ENCODE assay signal across 28 mouse cellular contexts in genomic region chr4:8284934-8285333, GRCm38 (mm10). TPM values are rescaled to one million over a fixed set of nuclear protein-coding genes. Genes with fewer than 3 reads are reported as not detected.
A peak's percentile ranks its signal among the peaks of the same experiment; 100 is the strongest.
DNase-seq lines count a peak whose midpoint lies in the region; ATAC-seq and TF ChIP-seq lines count a peak whose summit lies in the region.
"Had no signal": no experiment of that assay in that cellular context is flagged by ENCODE, and none has a peak within 500 bp of the region (broad histone marks: within the 10 kb centered on the region; RNA-seq: fewer than 3 reads in every experiment).

No protein-coding gene starts in this region.

- no peak overlapping the region for H3K27ac ChIP-seq in layer of hippocampus, adult 2 months
- H3K27ac ChIP-seq: embryonic facial prominence, embryonic 10.5 days; embryonic facial prominence, embryonic 13.5 days; forebrain, embryonic 12.5 days; forebrain, embryonic 15.5 days; hindbrain, embryonic 10.5 days; hindbrain, embryonic 13.5 days had no signal

- DNase-seq in A20 (ENCODE audit: low read depth, low spot score), result peak; percentile 35
- DNase-seq in MEL-GATA-1-ER (ENCODE audit: extremely low read depth, low read depth), result peak; percentile 59
- no peak for DNase-seq in retina, embryonic 14.5 days (ENCODE audit: low spot score)
- DNase-seq in layer of hippocampus, adult 2 months (ENCODE audit: low spot score in 2 of 2), result no peak
- no peak for DNase-seq in neural tube, embryonic 10.5 days (ENCODE audit: extremely low spot score, low spot score)
- no peak for DNase-seq in adipocyte (ENCODE audit: low spot score)
- DNase-seq: adrenal gland, postnatal 10 days; adrenal gland, postnatal 36 days; cerebellum, adult 11 months; cerebellum, adult 2 months; cerebellum, adult 9-11 months; cerebellum, postnatal 25 days; embryo, embryonic 11 days; gastrocnemius, postnatal 10 days; gastrocnemius, postnatal 36 days; heart, adult 11 months had no signal

- ATAC-seq in granulocyte monocyte progenitor cell, adult 5-6 weeks (replicated peaks; ENCODE audit: poor library complexity, severe bottlenecking), result peak; percentile 95
- ATAC-seq in megakaryocyte progenitor cell, adult 5-6 weeks (replicated peaks; ENCODE audit: poor library complexity), result peak; percentile 92
- ATAC-seq: activated CD4-positive, CD25-positive, alpha-beta regulatory T cell, adult 4 months; forebrain, embryonic 15.5 days; hindbrain, embryonic 16.5 days; intestine, embryonic 16.5 days had no signal

- no peak for TF ChIP-seq CTCF in layer of hippocampus, adult 2 months (conservative IDR thresholded peaks at IDR 0.05)

- no peak overlapping the region for H3K4me3 ChIP-seq in layer of hippocampus, adult 2 months
- H3K4me3 ChIP-seq: embryonic facial prominence, embryonic 10.5 days; embryonic facial prominence, embryonic 13.5 days; erythroblast, embryonic 14.5 days; forebrain, embryonic 12.5 days; forebrain, embryonic 15.5 days; hindbrain, embryonic 10.5 days; hindbrain, embryonic 13.5 days had no signal

RNA-seq across cellular contexts. Expression of gene Car8, which starts 46.1 kb away (rescaled TPM):
- total RNA-seq in granulocyte monocyte progenitor cell, adult 5-6 weeks (2014; fragmentation: Nextera tagmentation), result not detected in 2 replicates
- not detected in 2 replicates for total RNA-seq in granulocyte monocyte progenitor cell, adult 5-6 weeks (2017)
- total RNA-seq in megakaryocyte progenitor cell, adult 5-6 weeks (2015), result not detected in 2 replicates
- not detected in 2 replicates for total RNA-seq in megakaryocyte progenitor cell, adult 5-6 weeks (2017)
- 1 to 10 TPM; 2.8 to 3.8 TPM for total RNA-seq in layer of hippocampus, adult 2 months (2021)

Comparison
In these comparisons a context has a peak if more than half of its experiments do, and no peak if none do; other contexts are left out.
1. DNase-seq: peak in A20 (single experiment) and MEL-GATA-1-ER (single experiment); none in retina, embryonic 14.5 days (single experiment), layer of hippocampus, adult 2 months (0 of 2), neural tube, embryonic 10.5 days (single experiment) and adipocyte (single experiment).